Mouse (Mus musculus) CH12.LX (cell line): ENCODE results near the gene Hoxb7. TPM values are rescaled to one million over a fixed set of nuclear protein-coding genes. Genes with fewer than 3 reads are reported as not detected.
A peak's percentile ranks its signal among the peaks of the same experiment; 100 is the strongest.

ENCODE experiments used
- DNase-seq: peaks from one replicate; pipeline ENCODE4 v3.0.0-alpha.2; 2013; ENCODE audit errors: extremely low read depth
- H3K27ac ChIP-seq: 2 replicates; pipeline ENCODE4 v1.5.1; 2012; ENCODE audit warnings: low read depth, mild to moderate bottlenecking, control low read depth, moderate library complexity; ENCODE audit not compliant: insufficient read depth
- H3K27me3 ChIP-seq: replicated peaks from 2 replicates; pipeline ENCODE3; 2012; ENCODE audit warnings: inconsistent platforms
- H3K36me3 ChIP-seq, 2 experiments: replicated peaks in 1 of 2; 2 replicates each; pipeline versions ENCODE3 to v1.6.1; 2012; ENCODE audit warnings: inconsistent platforms in 1 of 2, low read length in 1 of 2, mild to moderate bottlenecking in 1 of 2, mixed read lengths in 1 of 2, moderate library complexity in 1 of 2; ENCODE audit not compliant: control insufficient read depth in 1 of 2, insufficient read depth in 1 of 2
- H3K4me1 ChIP-seq, 2 experiments: 2 replicates each; pipeline ENCODE4 v1.6.1; 2012; ENCODE audit warnings: inconsistent platforms in 1 of 2, moderate library complexity in 1 of 2; ENCODE audit not compliant: insufficient read depth in 2 of 2, control insufficient read depth in 1 of 2
- H3K4me2 ChIP-seq: 2 replicates; pipeline ENCODE4 v1.6.1; 2012; ENCODE audit warnings: low read depth, mild to moderate bottlenecking, control low read depth; ENCODE audit not compliant: poor library complexity, insufficient read depth, severe bottlenecking
- H3K4me3 ChIP-seq, 3 experiments: fragments of 150-350 bp in 1 of 3; sonication (generic) in 1 of 3; replicated peaks in 1 of 3; 2 replicates each; pipeline versions ENCODE3 to v1.5.1; 2011 to 2012; ENCODE audit warnings: low read depth in 2 of 3, low read length in 2 of 3, mild to moderate bottlenecking in 2 of 3, moderate library complexity in 2 of 3, control low read depth in 1 of 3, improper control_type of control experiment in 1 of 3, inconsistent platforms in 1 of 3, mixed read lengths in 1 of 3; ENCODE audit not compliant: poor library complexity in 1 of 3
- H3K79me2 ChIP-seq: replicated peaks from 2 replicates; pipeline ENCODE4 v1.6.1; 2012; ENCODE audit warnings: mild to moderate bottlenecking, moderate library complexity; ENCODE audit not compliant: control insufficient read depth, poor library complexity, insufficient read depth, severe bottlenecking; ENCODE audit errors: extremely low read depth
- H3K9ac ChIP-seq: 2 replicates; pipeline ENCODE4 v1.6.1; 2012; ENCODE audit warnings: low read depth, mild to moderate bottlenecking, control low read depth, moderate library complexity; ENCODE audit not compliant: insufficient read depth
- H3K9me3 ChIP-seq: replicated peaks from 2 replicates; pipeline ENCODE3; 2012; ENCODE audit warnings: low read length, inconsistent platforms, mixed read lengths
- BHLHE40 ChIP-seq: IDR thresholded peaks from 2 replicates; pipeline ENCODE4 v1.6.1; 2011; ENCODE audit warnings: mild to moderate bottlenecking, low read depth, low read length, improper control_type of control experiment
- CTCF ChIP-seq, 2 experiments: IDR thresholded peaks in 1 of 2; conservative IDR thresholded peaks in 1 of 2; 2 replicates each; pipeline ENCODE4 v1.5.1; 2011 to 2012; ENCODE audit warnings: low read depth in 2 of 2, low read length in 2 of 2, improper control_type of control experiment in 1 of 2, inconsistent platforms in 1 of 2, mild to moderate bottlenecking in 1 of 2, moderate library complexity in 1 of 2
- ETS1 ChIP-seq: conservative IDR thresholded peaks from 2 replicates; pipeline ENCODE4 v1.6.1; 2012; ENCODE audit warnings: low read depth, mild to moderate bottlenecking, inconsistent platforms, low read length, improper control_type of control experiment, moderate library complexity
- IRF4 ChIP-seq: IDR thresholded peaks from 2 replicates; pipeline ENCODE4 v1.6.1; 2014; ENCODE audit warnings: low read depth, mild to moderate bottlenecking, inconsistent platforms, low read length, improper control_type of control experiment
- KAT2A ChIP-seq: IDR thresholded peaks from 2 replicates; pipeline ENCODE4 v1.6.1; 2012; ENCODE audit warnings: low read length, improper control_type of control experiment, inconsistent platforms; ENCODE audit not compliant: insufficient replicate concordance
- MAX ChIP-seq: IDR thresholded peaks from 2 replicates; pipeline ENCODE4 v1.6.1; 2011; ENCODE audit warnings: low read length, improper control_type of control experiment
- MXI1 ChIP-seq: IDR thresholded peaks from 2 replicates; pipeline ENCODE4 v1.6.1; 2011; ENCODE audit warnings: mild to moderate bottlenecking, low read depth, low read length, improper control_type of control experiment
- MYC ChIP-seq: IDR thresholded peaks from 2 replicates; pipeline ENCODE4 v1.6.1; 2011; ENCODE audit warnings: low read depth, mild to moderate bottlenecking, improper control_type of control experiment, low read length
- NELFE ChIP-seq: IDR thresholded peaks from 2 replicates; pipeline ENCODE4 v1.6.1; 2011; ENCODE audit warnings: low read depth, low read length, improper control_type of control experiment
- NRF1 ChIP-seq: IDR thresholded peaks from 2 replicates; pipeline ENCODE4 v1.6.1; 2014; ENCODE audit warnings: low read depth, mild to moderate bottlenecking, inconsistent platforms, low read length, improper control_type of control experiment, moderate library complexity
- RAD21 ChIP-seq: IDR thresholded peaks from 2 replicates; pipeline ENCODE4 v1.6.1; 2011; ENCODE audit warnings: low read depth, mild to moderate bottlenecking, low read length, improper control_type of control experiment, moderate library complexity
- SMC3 ChIP-seq: IDR thresholded peaks from 2 replicates; pipeline ENCODE4 v1.6.1; 2011; ENCODE audit warnings: low read depth, low read length, improper control_type of control experiment
- TBP ChIP-seq: conservative IDR thresholded peaks from 2 replicates; pipeline ENCODE4 v1.6.1; 2011; ENCODE audit warnings: low read depth, low read length, improper control_type of control experiment
- ZC3H11A ChIP-seq: IDR thresholded peaks from 2 replicates; pipeline ENCODE4 v1.6.1; 2012; ENCODE audit warnings: low read depth, mild to moderate bottlenecking, inconsistent platforms, low read length, improper control_type of control experiment
- dilution Hi-C: fragments of 300-500 bp; cut with MboI; formaldehyde crosslinking; loops from 2 replicates; pipeline ENCODE4 v1.14.3; 2020; ENCODE audit warnings: low sequenced_read_pairs; ENCODE audit not compliant: extremely low pct_unique_long_range_greater_than_20kb, extremely low pct_ligation_motif_present
- in situ Hi-C: fragments of 300-500 bp; cut with MboI; formaldehyde crosslinking; loops from 3 replicates; pipeline ENCODE4 v1.14.3; 2019; ENCODE audit warnings: low sequenced_read_pairs, low pct_ligation_motif_present, low pct_unique_long_range_greater_than_20kb, mixed read lengths
- polyA plus RNA-seq: library from polyadenylated mRNA; unstranded; fragments of >175 nt; gene quantifications from 2 replicates; pipeline ENCODE4 v1.2.1, GENCODE M21; 2012; ENCODE audit warnings: low read depth; ENCODE audit not compliant: insufficient read length
- total RNA-seq, 2 experiments: library from RNA; depleted of rRNA; stranded (reverse); fragments of 300-350 nt in 1 of 2; fragments of >200 nt in 1 of 2; gene quantifications; 2 replicates each; pipeline ENCODE4 v1.2.3; 2012 to 2014

Gene Hoxb7
- total and polyA plus RNA-seq, 3 experiments = not detected

GRCm38 (mm10) chr11:96278324-96278723 lies 8.1 kb upstream of the Hoxb7 start:
- dilution Hi-C loops = no loop called here
- in situ Hi-C loops = no loop called here
- TF ChIP-seq BHLHE40 = 0 out of 2 replicates have a peak, but pooled peaks have one; percentile 16
- TF ChIP-seq MAX = no peak
- Histone ChIP-seq H3K27me3 (peaks cover 94% of the 10 kb centered on the region), H3K4me3 (no peak overlapping the region), H3K4me1 (peaks cover 0 to 3% of the 10 kb centered on the region in 2 experiments; a peak in 1 of 4 replicates), H3K27ac (no peak overlapping the region), H3K9ac (no peak overlapping the region), H3K79me2 (no peaks in the 10 kb centered on the region), H3K36me3 (no peaks in the 10 kb centered on the region), H3K4me2 (no peak overlapping the region), H3K9me3 (peaks cover 2% of the 10 kb centered on the region)
- DNase-seq = no peak

DNA sequence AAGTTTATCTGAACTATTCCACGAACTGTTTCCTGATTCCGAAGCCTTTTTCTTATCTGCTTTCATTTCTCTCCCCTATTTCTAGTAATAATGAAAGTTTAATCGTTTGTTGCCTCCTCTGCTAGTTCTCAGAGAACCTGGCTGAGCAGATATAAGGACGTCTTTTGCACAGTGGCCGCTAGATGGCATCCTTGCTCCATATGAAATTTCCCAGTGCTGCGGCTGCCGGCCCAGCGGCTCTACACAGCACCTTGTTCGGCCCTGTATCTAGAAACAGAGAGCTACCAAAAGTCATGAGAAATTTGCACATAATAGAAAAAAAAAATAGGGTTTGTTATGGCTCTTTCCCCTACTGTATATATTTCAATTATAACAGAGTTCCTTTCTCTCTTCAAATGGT lies 7.7 kb upstream of the Hoxb7 start:
- Histone ChIP-seq H3K27me3 (peaks cover 94% of the 10 kb centered on the region), H3K4me2 (no peak overlapping the region), H3K9ac (no peak overlapping the region), H3K4me1 (peaks cover 0 to 3% of the 10 kb centered on the region in 2 experiments; a peak in 1 of 4 replicates), H3K4me3 (no peak overlapping the region), H3K79me2 (no peaks in the 10 kb centered on the region), H3K27ac (no peak overlapping the region), H3K36me3 (no peaks in the 10 kb centered on the region), H3K9me3 (peaks cover 2% of the 10 kb centered on the region)
- in situ Hi-C loops (no loop called here), dilution Hi-C loops (no loop called here)
- TF ChIP-seq MXI1 (no peak), TBP (no peak), ZC3H11A (peak; percentile 85), BHLHE40 (0 out of 2 replicates have a peak, but pooled peaks have one; percentile 9), ETS1 (no peak), IRF4 (peak; percentile 68; the same call in 1 of the 2 replicates), MYC (no peak), NELFE (0 out of 2 replicates have a peak, but pooled peaks have one; percentile 12), NRF1 (peak; percentile 14; the same call in 1 of the 2 replicates), RAD21 (peak; percentile 100), CTCF (conservative IDR thresholded peaks at IDR 0.05 in 1 of 2, IDR thresholded peaks at IDR 0.05 in 1 of 2; ENCODE audit: low read depth in 2 of 2, low read length in 2 of 2) (peak; percentile 71 to 99; a peak in 3 of 4 replicates), KAT2A (no peak), SMC3 (peak; percentile 96)
- peak; percentile 87 for DNase-seq
